Mouse (Mus musculus): ENCODE measurements around the gene Npl.

GRCm38 (mm10) chr1:153493338-153493737 is 56.5 kb downstream of the Npl start:
- TF ChIP-seq CTCF (IDR thresholded peaks at IDR 0.05; ENCODE audit: low read depth): no peak
- no peak for TF ChIP-seq EP300 (optimal IDR thresholded peaks at IDR 0.05)
